Mouse (Mus musculus) left cerebral cortex, postnatal 10 days (tissue): ENCODE measurements around the gene Gtsf1l. TPM values are rescaled to one million over a fixed set of nuclear protein-coding genes. Genes with fewer than 3 reads are reported as not detected.

Experiments
- DNase-seq, 2 experiments: peaks; one replicate each; pipeline ENCODE4 v3.0.0; 2021 to 2022; ENCODE audit warnings: low spot score in 2 of 2, mixed read lengths in 1 of 2; ENCODE audit errors: extremely low spot score in 1 of 2
- intact Hi-C: fragments of 180-260 bp; cut with DNase I; formaldehyde crosslinking; loops from one replicate; pipeline ENCODE4 v1.15.1; 2025
- total RNA-seq, 2 experiments: library from RNA; stranded (reverse); gene quantifications; 2 replicates each; pipeline ENCODE4 v1.2.3; 2021

Gtsf1l gene
- total RNA-seq, 2 experiments from 2014 or later, result not detected

GRCm38 (mm10) chr2:163095784-163096183, 8.1 kb upstream of the Gtsf1l start:
- no peak for DNase-seq
- intact Hi-C loops, result no loop called here

DNA sequence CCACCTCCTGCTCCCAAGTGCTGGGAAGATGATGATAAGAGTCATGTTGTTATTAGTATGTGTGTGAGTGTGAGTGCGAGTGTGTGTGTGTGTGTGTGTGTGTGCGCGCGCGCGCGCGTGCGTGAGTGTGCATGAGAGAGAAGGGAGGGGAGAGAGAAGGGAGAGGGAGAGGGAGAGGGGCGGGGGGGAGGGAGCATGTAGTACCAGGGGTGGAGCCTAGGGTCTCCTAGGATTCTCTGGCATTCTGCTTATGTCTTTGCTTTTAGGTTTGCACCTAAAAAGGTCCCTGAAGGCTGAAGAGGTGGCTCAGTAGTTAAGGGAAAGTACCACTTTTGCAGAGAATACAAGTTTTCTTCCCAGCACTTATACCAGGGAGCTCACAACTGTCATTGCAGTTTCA, 7.3 kb upstream of the Gtsf1l start:
- no peak for DNase-seq
- intact Hi-C loops, result no loop called here

DNA sequence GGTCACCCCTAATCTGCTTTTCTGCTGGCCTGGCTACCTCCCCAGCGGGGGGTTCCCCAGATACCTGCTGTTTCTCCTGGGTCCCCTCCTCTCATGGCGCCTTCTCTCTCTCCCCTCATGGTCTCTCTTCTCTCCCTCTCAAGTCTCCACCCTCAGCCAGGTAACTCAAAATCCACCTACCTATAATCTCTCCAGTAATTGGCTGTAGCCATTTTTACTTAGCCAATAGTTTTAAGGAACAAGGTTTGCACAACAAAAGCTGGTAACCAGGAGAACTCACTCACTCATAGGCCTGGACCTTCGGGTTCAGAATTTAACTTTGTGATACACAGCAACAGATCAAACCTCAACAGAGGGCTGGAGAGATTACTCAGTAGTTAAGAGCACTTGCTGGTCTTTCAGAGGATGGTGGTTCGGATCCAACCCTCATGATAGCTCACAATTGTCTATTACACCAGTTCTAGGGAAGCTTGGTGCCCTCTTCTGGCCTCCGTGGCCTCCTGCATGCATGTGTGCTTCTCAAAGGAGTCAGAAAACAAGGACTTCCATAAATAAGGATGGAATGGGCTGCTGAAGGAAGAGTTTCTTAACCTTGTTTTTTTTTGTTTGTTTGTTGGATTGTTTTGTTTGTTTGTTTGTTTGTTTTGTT, 1.9 kb upstream of the Gtsf1l start:
- no peak for DNase-seq

DNA sequence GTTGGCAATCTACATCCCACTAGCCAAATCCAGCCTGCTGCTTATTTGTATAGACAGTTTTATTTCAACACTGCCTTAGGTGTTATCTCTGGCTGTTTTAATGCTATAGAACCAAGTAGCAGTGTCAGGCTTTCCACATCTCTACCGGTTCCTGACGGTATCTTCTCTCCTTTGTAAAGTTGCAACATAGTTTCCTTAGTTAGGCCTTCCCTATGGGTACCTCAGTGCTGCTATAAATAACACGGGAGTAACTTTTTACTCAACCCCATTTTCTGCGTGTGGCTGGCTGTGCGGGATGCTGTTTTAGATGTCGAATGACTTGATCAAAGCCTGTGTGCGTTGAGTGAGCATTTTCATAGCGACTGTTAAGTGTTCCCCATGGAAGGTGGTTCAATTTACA, 1.1 kb downstream of the Gtsf1l start:
- intact Hi-C loops, result no loop called here
- no peak for DNase-seq

More for the DNA sequence above, 1.9 kb upstream of the Gtsf1l start:
- intact Hi-C loops, result no loop called here

GRCm38 (mm10) chr2:163085047-163085446, 2.6 kb downstream of the Gtsf1l start:
- no peak for DNase-seq
- intact Hi-C loops, result no loop called here

DNA sequence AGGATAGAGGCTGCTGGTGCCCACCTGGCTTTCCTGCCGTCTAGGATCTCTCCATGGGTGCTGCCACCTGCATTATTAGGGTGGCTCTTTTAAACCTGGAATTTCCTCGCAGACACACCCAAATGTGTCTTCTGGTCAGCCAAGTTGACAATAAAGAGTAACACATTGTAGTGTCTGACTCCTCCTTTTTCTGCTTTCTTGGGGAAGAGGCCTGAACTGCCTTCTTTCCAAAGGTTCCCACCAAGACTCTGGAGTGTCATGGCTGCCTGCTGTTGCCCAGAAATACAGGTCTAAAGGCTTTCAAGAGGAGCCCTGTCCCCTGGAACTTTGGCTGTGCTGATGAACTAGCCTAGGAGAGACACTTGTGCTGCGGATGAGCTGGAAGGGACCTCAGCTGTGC, 3.1 kb downstream of the Gtsf1l start:
- DNase-seq, result no peak
- intact Hi-C loops, result no loop called here

DNA sequence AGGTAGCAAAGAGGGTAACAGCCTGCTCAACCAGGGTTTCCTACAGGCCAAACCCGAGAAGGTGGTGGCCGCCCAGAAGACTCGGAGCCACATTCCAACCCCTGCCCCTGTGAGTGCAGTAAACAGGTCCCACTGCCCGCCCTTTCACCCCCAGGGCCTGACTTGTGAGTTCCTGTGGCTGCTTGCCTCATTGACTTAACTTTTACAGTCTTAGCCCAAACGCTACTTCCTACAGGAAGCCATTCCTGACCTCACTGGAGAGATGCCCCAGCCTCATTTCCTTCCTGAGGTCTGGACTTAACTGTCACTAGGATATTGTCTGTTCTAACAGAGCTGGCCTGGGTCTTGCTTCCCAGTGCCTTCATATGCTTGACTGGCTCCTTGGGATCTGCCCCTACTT, 5.1 kb downstream of the Gtsf1l start:
- DNase-seq, result no peak
- intact Hi-C loops, result no loop called here

DNA sequence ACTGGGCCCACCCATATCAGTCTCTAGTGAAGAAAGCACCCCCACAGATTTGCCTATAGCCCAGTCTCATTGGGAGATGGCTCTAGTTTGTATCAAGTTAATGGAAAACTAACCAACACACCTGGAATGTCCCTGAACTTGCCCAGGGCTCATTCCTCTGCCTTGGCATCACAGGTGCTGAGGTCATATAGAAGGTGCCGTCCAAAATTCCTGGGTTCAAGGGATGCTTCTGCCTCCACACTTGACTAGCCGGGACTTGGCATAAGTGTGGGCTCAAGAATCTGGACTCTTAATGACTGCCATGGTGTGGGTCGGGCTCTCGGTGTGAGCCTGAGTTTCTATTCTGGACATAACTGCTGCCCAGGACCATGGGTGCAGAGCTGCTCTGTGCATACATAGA, 8.6 kb downstream of the Gtsf1l start:
- intact Hi-C loops, result no loop called here
- no peak for DNase-seq

DNA sequence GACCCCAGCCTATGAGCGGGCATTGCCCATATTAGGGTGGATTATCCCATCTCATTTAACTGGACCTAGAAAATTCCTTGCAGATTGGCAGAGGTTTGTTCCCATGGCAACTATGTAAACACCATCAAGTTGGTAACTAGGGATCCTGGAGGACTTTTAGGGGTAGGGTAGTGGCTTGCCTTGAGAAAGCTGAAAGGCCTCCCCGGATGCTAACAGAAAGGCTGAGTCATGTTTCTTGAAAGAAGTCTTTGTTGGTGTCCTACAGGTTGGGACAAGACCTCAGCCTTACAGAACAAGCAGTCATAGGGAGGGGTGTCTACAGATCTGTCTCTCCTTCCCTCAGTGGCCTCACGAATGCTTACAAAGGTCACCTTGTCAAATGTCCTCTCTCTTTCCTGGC, 12.4 kb downstream of the Gtsf1l start:
- DNase-seq, result no peak
- intact Hi-C loops, result no loop called here

- no peak for DNase-seq
- intact Hi-C loops, result no loop called here
These were observed 12.8 kb downstream of the Gtsf1l start for GRCm38 (mm10) chr2:163074808-163075207.

GRCm38 (mm10) chr2:163074006-163074405, 13.6 kb downstream of the Gtsf1l start:
- DNase-seq, result peak in 1 of 2 experiments; percentile 53

DNA sequence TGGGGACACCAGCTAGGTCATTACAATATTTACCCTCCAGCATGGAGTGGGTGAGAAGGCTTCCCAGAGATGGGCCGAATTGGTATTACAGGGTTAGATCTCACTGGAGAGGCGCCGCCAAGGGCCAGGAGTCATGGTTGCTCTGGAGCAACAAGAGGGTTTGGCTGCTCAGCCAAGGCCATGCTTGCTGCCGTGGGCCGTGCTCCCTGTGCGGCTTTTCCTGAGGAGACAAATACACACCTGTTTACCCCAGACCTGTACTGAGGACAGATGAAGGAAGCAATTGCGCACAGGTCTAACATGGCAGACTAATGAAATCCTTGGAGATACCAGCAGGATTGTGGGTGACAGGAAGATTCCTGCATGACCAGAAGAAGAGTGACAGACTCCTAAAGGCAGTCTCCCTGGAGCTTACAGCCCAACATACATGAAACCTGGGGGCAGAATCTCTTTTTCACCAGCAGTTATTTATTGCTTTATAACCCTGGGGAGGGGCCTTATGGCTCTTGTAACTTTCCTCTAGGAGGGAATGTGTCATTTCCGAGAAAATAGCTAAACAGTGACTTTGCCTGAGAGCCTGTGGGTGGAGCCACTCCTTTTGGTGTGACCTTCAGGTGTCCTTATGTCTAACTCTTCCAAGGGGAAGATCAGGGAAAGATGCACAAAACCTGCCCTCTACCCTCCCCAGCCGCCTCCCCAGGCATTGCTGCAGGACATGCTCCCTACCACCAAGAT, 14.5 kb downstream of the Gtsf1l start:
- intact Hi-C loops, result no loop called here
- no peak for DNase-seq

More at GRCm38 (mm10) chr2:163074006-163074405, 13.6 kb downstream of the Gtsf1l start:
- intact Hi-C loops, result no loop called here

GRCm38 (mm10) chr2:163071590-163071989, 16.1 kb downstream of the Gtsf1l start:
- DNase-seq, result no peak
- intact Hi-C loops, result no loop called here

GRCm38 (mm10) chr2:163070213-163070612, 17.4 kb downstream of the Gtsf1l start:
- intact Hi-C loops, result no loop called here
- no peak for DNase-seq

- intact Hi-C loops, result no loop called here
- no peak for DNase-seq
These were observed 20.4 kb downstream of the Gtsf1l start for GRCm38 (mm10) chr2:163067233-163067632.

- intact Hi-C loops, result no loop called here
- no peak for DNase-seq
These were observed 21.3 kb downstream of the Gtsf1l start for GRCm38 (mm10) chr2:163066326-163066725.

DNA sequence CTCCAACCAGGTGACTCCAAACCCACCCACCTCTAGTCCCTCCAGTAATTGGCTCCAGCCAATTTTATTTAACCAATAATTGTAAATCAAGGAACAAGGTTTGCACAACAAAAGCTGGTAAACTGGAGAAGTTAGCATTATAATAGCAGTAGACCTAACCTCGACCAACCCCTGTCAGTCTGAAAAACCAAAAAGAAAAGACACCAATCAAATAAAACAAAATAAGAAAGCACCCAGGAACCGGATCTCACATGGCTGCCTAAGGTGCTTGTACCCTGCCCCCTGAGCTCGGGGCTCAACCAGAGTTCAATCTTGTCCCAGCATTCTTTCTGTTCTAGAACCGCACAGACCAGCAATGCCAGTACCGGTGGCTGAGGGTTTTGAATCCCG, 25.5 kb downstream of the Gtsf1l start:
- intact Hi-C loops, result no loop called here

GRCm38 (mm10) chr2:163061203-163062118, 26.2 kb downstream of the Gtsf1l start:
- intact Hi-C loops, result no loop called here

More for the DNA sequence above, 25.5 kb downstream of the Gtsf1l start:
- DNase-seq, result no peak

DNA sequence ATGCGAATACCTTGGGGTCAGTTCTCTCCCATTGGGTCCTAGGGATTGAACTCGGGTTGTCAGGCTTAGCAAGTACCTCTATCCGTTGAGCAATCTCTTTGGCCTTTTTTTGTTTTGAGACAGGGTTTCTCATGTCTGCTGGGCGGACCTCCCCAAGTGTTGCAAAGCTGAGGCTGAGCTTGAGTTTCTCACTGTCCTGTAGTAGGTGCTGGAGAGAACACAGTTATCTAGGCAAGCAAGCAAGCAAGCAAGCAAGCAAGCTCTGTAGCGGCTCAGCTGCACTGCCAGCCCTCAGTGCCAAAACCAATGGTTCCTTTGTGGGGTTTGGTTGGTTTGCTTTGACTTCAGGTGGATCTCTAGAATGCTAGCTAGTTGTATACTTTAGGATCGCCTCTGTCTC, 27.0 kb downstream of the Gtsf1l start:
- intact Hi-C loops, result no loop called here
- DNase-seq, result no peak

More at GRCm38 (mm10) chr2:163061203-163062118, 26.2 kb downstream of the Gtsf1l start:
- no peak for DNase-seq
